Mouse (Mus musculus) cortical plate, adult 2 months (tissue): Measurements from ENCODE around the gene Sgcg. TPM values are rescaled to one million over a fixed set of nuclear protein-coding genes. Genes with fewer than 3 reads are reported as not detected.

Source experiments
- H3K27ac ChIP-seq: fragments of 200-500 bp; 2 replicates; pipeline ENCODE4 v1.5.1; 2012; ENCODE audit warnings: low read length, control low read depth, inconsistent platforms; ENCODE audit not compliant: insufficient read depth
- H3K4me1 ChIP-seq: fragments of 200-500 bp; 2 replicates; pipeline ENCODE4 v1.6.1; 2011; ENCODE audit warnings: low read length; ENCODE audit not compliant: control insufficient read depth, insufficient read depth
- H3K4me3 ChIP-seq: fragments of 200-500 bp; 2 replicates; pipeline ENCODE4 v1.5.1; 2011; ENCODE audit warnings: mild to moderate bottlenecking, low read length, control low read depth; ENCODE audit not compliant: insufficient read depth
- CTCF ChIP-seq: fragments of 200-500 bp; IDR thresholded peaks from 2 replicates; pipeline ENCODE4 v1.5.1; 2011; ENCODE audit warnings: mild to moderate bottlenecking, control low read depth, low read length; ENCODE audit not compliant: insufficient read depth; ENCODE audit errors: extremely low read depth
- POLR2A ChIP-seq: fragments of 200-500 bp; IDR thresholded peaks from 2 replicates; pipeline ENCODE4 v1.6.1; 2011; ENCODE audit warnings: mild to moderate bottlenecking, low read length, control low read depth; ENCODE audit not compliant: insufficient read depth; ENCODE audit errors: extremely low read depth
- polyA plus RNA-seq: library from polyadenylated mRNA; depleted of rRNA; stranded (reverse); fragments of >200 nt; gene quantifications from 2 replicates; pipeline ENCODE4 v1.2.3, GENCODE M21; 2012

The Sgcg gene
- polyA plus RNA-seq, 1 experiment = 0.04 TPM

DNA sequence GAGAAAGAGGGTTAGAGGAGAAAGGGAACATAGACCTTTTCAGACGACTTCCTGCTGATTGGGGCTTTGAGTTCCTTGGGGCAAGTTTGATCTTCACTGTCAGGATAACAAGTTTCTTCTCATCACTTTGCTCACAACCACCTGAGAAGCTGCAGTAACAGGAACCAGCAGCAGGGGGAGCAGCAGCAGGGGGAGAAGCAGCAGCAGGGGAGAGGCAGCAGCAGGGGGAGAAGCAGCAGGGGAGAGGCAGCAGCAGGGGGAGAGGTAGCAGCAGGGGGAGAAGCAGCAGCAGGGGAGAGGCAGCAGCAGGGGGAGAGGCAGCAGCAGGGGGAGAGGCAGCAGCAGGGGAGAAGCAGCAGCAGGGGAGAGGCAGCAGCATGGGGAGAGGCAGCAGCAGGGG lies 19.0 kb upstream of the Sgcg start:
- Histone ChIP-seq H3K4me1 (no peaks in the 10 kb centered on the region), H3K4me3 (no peak overlapping the region), H3K27ac (no peak overlapping the region)
- peak; percentile 39 for TF ChIP-seq CTCF
- no peak for TF ChIP-seq POLR2A

DNA sequence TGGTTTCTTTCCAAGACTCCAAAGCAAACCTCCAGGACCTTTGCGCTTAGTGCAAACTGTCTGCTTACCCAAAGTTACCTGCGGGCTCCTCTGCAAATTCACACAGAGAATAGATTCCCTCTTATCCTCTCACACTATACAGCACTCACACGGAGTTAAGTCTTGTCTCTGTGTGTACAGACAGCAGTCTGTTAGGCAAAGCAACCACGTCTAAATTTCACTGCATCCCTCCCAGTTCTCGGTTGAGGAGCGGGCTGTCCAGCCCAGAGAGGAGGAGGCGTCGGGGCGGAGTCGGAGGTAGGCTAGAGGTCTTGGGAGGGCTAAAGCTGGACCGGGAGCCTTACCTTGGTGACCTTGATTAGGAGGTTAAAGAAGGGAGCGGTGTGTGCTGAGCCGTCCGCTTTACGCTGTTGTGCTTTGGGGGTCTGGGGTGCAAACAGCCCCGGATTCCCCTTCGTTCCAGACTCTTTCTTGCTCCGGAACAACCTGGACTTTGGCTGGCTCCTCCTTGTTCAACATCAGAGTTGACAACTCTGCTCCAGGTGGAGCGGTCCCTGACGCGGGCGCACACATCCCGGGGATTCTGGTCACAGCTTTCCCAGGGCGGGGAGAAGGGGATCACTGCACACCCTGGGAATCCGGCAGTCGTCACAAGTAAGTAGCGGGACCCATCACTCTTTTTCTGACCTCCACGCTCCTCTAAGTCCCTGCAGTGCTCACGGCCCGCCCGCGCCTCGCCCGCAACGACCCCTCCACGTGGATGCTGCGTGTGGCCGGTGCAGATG lies 16.3 kb upstream of the Sgcg start:
- H3K4me1 ChIP-seq = no peaks in the 10 kb centered on the region
- no peak overlapping the region for H3K4me3 ChIP-seq
- TF ChIP-seq POLR2A (no peak), CTCF (no peak)
- H3K27ac ChIP-seq = no peak overlapping the region

- Histone ChIP-seq H3K4me1 (no peaks in the 10 kb centered on the region), H3K27ac (no peak overlapping the region), H3K4me3 (no peak overlapping the region)
- TF ChIP-seq POLR2A = no peak
- no peak for TF ChIP-seq CTCF
These were observed 9.7 kb upstream of the Sgcg start for GRCm38 (mm10) chr14:61267908-61268475.

DNA sequence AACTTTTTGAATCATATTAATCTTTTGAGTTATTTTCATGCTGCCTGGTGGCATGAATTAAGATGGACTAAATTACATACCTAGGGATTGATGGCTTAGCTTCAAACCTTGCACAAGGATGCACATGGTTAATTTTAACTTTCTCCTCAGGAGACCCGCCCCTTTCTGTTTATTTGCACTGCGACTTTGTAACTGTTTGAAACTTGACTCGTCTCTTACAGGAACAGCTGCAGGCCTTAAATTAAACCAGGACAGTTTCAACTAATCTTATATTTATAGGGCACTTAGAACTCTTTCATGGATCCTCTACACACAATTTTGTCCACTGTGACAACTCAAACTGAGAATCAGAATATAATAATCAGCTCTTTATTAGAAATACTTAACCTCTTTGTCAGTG lies 794 bp upstream of the Sgcg start:
- TF ChIP-seq CTCF = no peak
- no peak for TF ChIP-seq POLR2A
- H3K4me3 ChIP-seq = no peak overlapping the region
- no peaks in the 10 kb centered on the region for H3K4me1 ChIP-seq
- no peak overlapping the region for H3K27ac ChIP-seq

- no peak for TF ChIP-seq POLR2A
- no peak for TF ChIP-seq CTCF
- H3K27ac ChIP-seq = no peak overlapping the region
- no peaks in the 10 kb centered on the region for H3K4me1 ChIP-seq
These were observed 5.5 kb downstream of the Sgcg start for GRCm38 (mm10) chr14:61252596-61253388.

GRCm38 (mm10) chr14:61246444-61246843 lies 11.8 kb downstream of the Sgcg start:
- Histone ChIP-seq H3K27ac (no peak overlapping the region), H3K4me3 (no peak overlapping the region), H3K4me1 (no peaks in the 10 kb centered on the region)
- no peak for TF ChIP-seq CTCF
- TF ChIP-seq POLR2A = no peak

More at GRCm38 (mm10) chr14:61252596-61253388, 5.5 kb downstream of the Sgcg start:
- H3K4me3 ChIP-seq = no peak overlapping the region

DNA sequence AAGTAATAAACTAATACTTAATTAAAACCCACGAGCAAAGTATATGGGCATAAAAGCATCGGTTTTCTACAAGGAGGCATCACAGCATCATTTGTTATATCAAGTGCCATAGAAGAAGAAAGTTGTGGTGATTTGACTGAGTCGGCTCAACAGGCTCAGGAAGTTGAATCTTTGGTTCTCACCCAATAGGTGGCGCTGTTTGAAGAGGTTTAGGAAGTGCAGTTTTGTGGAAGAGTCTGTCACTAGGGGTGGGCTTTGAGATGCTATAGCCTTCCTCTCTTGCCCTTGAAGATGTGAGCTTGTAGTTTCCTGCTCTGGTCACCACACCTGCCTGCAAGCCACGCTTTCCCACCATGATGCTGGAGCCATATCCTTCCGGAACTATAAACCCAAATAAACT lies 15.7 kb downstream of the Sgcg start:
- TF ChIP-seq POLR2A (no peak), CTCF (peak; percentile 23; the same call in 1 of the 2 replicates)
- Histone ChIP-seq H3K4me1 (peaks cover 1% of the 10 kb centered on the region; the same call in 1 of the 2 replicates), H3K27ac (no peak overlapping the region)

DNA sequence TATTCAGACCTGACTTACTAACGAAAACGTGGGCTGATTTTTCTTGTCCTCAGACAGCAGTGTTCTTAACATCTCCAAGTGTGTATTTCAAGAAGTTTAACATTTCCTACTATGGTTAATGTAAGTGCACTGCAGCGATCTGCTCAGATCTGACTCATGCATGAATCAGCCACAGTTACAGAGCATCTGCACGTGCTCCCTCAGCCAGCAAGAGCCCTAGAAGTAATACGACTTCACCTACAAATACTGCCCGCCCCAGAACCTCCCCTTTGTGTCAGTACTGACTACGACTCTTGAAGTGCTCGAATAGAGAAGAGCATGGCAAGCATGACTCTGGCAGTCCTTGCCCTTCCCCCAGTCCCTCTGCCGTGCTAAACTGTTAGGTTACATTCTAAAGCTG lies 19.5 kb downstream of the Sgcg start:
- H3K27ac ChIP-seq = no peak overlapping the region
- no peak for TF ChIP-seq POLR2A
- no peak for TF ChIP-seq CTCF
- peaks cover 1% of the 10 kb centered on the region for H3K4me1 ChIP-seq
- H3K4me3 ChIP-seq = no peak overlapping the region

More for the DNA sequence above, 15.7 kb downstream of the Sgcg start:
- H3K4me3 ChIP-seq = no peak overlapping the region

GRCm38 (mm10) chr14:61237101-61237654 lies 21.1 kb downstream of the Sgcg start:
- no peak overlapping the region for H3K27ac ChIP-seq
- TF ChIP-seq POLR2A (no peak), CTCF (no peak)
- H3K4me3 ChIP-seq = no peak overlapping the region
- H3K4me1 ChIP-seq = peaks cover 1% of the 10 kb centered on the region
